In genomic region chr9:101037396-101037795, GRCm38 (mm10) we compare ENCODE assay signal across 10 mouse cellular contexts. TPM values are rescaled to one million over a fixed set of nuclear protein-coding genes. Genes with fewer than 3 reads are reported as not detected.
A peak's percentile ranks its signal among the peaks of the same experiment; 100 is the strongest.
DNase-seq lines count a peak whose midpoint lies in the region; ATAC-seq lines count a peak whose summit lies in the region.
"Had no signal": no experiment of that assay in that cellular context is flagged by ENCODE, and none has a peak within 500 bp of the region (broad histone marks: within the 10 kb centered on the region; RNA-seq: fewer than 3 reads in every experiment).

No protein-coding gene starts in this region.

- ATAC-seq in liver, embryonic 12.5 days = no peak
- 0 out of 2 replicates have a peak, but pooled peaks have one; percentile 5 for ATAC-seq in megakaryocyte progenitor cell, adult 5-6 weeks (replicated peaks; ENCODE audit: poor library complexity)
- no peak for ATAC-seq in neural tube, embryonic 15.5 days (ENCODE audit: low FRiP score)
- no peak for ATAC-seq in monocyte, adult 5-6 weeks (replicated peaks; ENCODE audit: insufficient number of reproducible peaks, low FRiP score, low TSS enrichment, poor library complexity, severe bottlenecking)

- H3K4me3 ChIP-seq in liver, embryonic 12.5 days = 0 out of 2 replicates have a peak overlapping the region, but pooled peaks have one; percentile 4
- no peak overlapping the region for H3K4me3 ChIP-seq in neural tube, embryonic 15.5 days (replicated peaks)
- H3K4me3 ChIP-seq: embryonic facial prominence, embryonic 15.5 days; midbrain, embryonic 12.5 days had no signal

- H3K4me1 ChIP-seq in liver, embryonic 12.5 days = peaks cover 36% of the 10 kb centered on the region
- peaks cover 12% of the 10 kb centered on the region for H3K4me1 ChIP-seq in neural tube, embryonic 15.5 days

- peak; percentile 93 for DNase-seq in heart, adult 11 months
- DNase-seq in heart, postnatal 25 days (ENCODE audit: low spot score) = no peak
- peak; percentile 62 for DNase-seq in kidney, adult 11 months
- no peak for DNase-seq in right cerebral cortex, postnatal 4 days

- intact Hi-C loops in heart, postnatal 25 days (cut with DNase I) = no loop called here

- no peak overlapping the region for H3K27ac ChIP-seq in liver, embryonic 12.5 days
- H3K27ac ChIP-seq in neural tube, embryonic 15.5 days (replicated peaks) = no peak overlapping the region
- H3K27ac ChIP-seq: embryonic facial prominence, embryonic 15.5 days; midbrain, embryonic 12.5 days had no signal

- no peaks in the 10 kb centered on the region for H3K27me3 ChIP-seq in liver, embryonic 12.5 days (replicated peaks)
- no peaks in the 10 kb centered on the region for H3K27me3 ChIP-seq in neural tube, embryonic 15.5 days (replicated peaks)
- H3K27me3 ChIP-seq: embryonic facial prominence, embryonic 15.5 days; midbrain, embryonic 12.5 days had no signal

- 0 out of 2 replicates have a peak overlapping the region, but pooled peaks have one; percentile 12 for H3K9ac ChIP-seq in liver, embryonic 12.5 days
- H3K9ac ChIP-seq in neural tube, embryonic 15.5 days (replicated peaks) = no peak overlapping the region
- H3K9ac ChIP-seq: embryonic facial prominence, embryonic 15.5 days; midbrain, embryonic 12.5 days had no signal

- WGBS in liver, embryonic 12.5 days (ENCODE audit: insufficient replicate concordance) = 13% methylated on average over 7 of the region's 7 CpGs
- WGBS in neural tube, embryonic 15.5 days = 39% methylated on average over 7 of the region's 7 CpGs

- H3K4me2 ChIP-seq in liver, embryonic 12.5 days = peak overlapping the region; percentile 43
- H3K4me2 ChIP-seq in neural tube, embryonic 15.5 days = no peak overlapping the region
- H3K4me2 ChIP-seq: embryonic facial prominence, embryonic 15.5 days; midbrain, embryonic 12.5 days had no signal

- H3K36me3 ChIP-seq in liver, embryonic 12.5 days = no peaks in the 10 kb centered on the region
- no peaks in the 10 kb centered on the region for H3K36me3 ChIP-seq in neural tube, embryonic 15.5 days
- H3K36me3 ChIP-seq: embryonic facial prominence, embryonic 15.5 days; midbrain, embryonic 12.5 days had no signal

- no peaks in the 10 kb centered on the region for H3K9me3 ChIP-seq in liver, embryonic 12.5 days (replicated peaks)
- H3K9me3 ChIP-seq in neural tube, embryonic 15.5 days (replicated peaks) = no peaks in the 10 kb centered on the region
- H3K9me3 ChIP-seq: embryonic facial prominence, embryonic 15.5 days; midbrain, embryonic 12.5 days had no signal

RNA-seq across cellular contexts. Expression of gene Pccb, which starts 2.7 kb away (rescaled TPM):
- 100 to 1,000 TPM in 1 of 2 experiments, 10 to 100 TPM in 1; 99.6 to 104 TPM for total RNA-seq in heart, postnatal 25 days (2021)
- polyA plus RNA-seq in liver, embryonic 12.5 days (2016; fragmentation: Nextera tagmentation; extraction: Ambion mirVana) = 6.7 and 7.2 TPM in 2 replicates
- total RNA-seq in megakaryocyte progenitor cell, adult 5-6 weeks (2015) = 19.4 and 21.7 TPM in 2 replicates
- total RNA-seq in megakaryocyte progenitor cell, adult 5-6 weeks (2017) = 16.0 and 18.2 TPM in 2 replicates
- polyA plus RNA-seq in neural tube, embryonic 15.5 days (2015; fragmentation: Nextera tagmentation; extraction: Ambion mirVana) = 25.4 and 27.0 TPM in 2 replicates
- 2.6 to 5.3 TPM (median 3.8 TPM) in 3 replicates for total RNA-seq in monocyte, adult 5-6 weeks (2017)

RNA-seq across cellular contexts. Expression of gene Msl2, which starts 36.5 kb away (rescaled TPM):
- total RNA-seq in heart, postnatal 25 days (2021) = 10 to 100 TPM; 29.2 to 35.0 TPM
- polyA plus RNA-seq in liver, embryonic 12.5 days (2016; fragmentation: Nextera tagmentation; extraction: Ambion mirVana) = 6.2 TPM in 2 replicates
- 94.2 and 94.6 TPM in 2 replicates for total RNA-seq in megakaryocyte progenitor cell, adult 5-6 weeks (2015)
- 37.1 and 45.2 TPM in 2 replicates for total RNA-seq in megakaryocyte progenitor cell, adult 5-6 weeks (2017)
- polyA plus RNA-seq in neural tube, embryonic 15.5 days (2015; fragmentation: Nextera tagmentation; extraction: Ambion mirVana) = 3.9 TPM in 2 replicates
- total RNA-seq in monocyte, adult 5-6 weeks (2017) = 52.9 to 75.5 TPM (median 58.3 TPM) in 3 replicates

Comparison
In these comparisons a context has a peak if more than half of its experiments do, and no peak if none do; other contexts are left out.
1. DNase-seq: peak in heart, adult 11 months (single experiment) and kidney, adult 11 months (single experiment); none in heart, postnatal 25 days (single experiment) and right cerebral cortex, postnatal 4 days (single experiment).
2. RNA of gene Pccb, which starts 2.7 kb away (total RNA-seq): 99.6 to 104 TPM in heart, postnatal 25 days; 16.0 to 21.7 TPM in megakaryocyte progenitor cell, adult 5-6 weeks and 2.6 to 5.3 TPM in monocyte, adult 5-6 weeks; every median in the first group is over 4 times any median in the second.